Mouse (Mus musculus) layer of hippocampus, adult 2 months (tissue): ENCODE data around the gene Galk2. TPM values are rescaled to one million over a fixed set of nuclear protein-coding genes. Genes with fewer than 3 reads are reported as not detected.

Experiments used
- DNase-seq, 2 experiments: peaks; one replicate each; pipeline ENCODE4 v3.0.0; 2022; ENCODE audit warnings: low spot score in 2 of 2
- H3K27ac ChIP-seq: fragments of 200-600 bp; 2 replicates; pipeline ENCODE4 v1.8.1; 2022
- H3K4me3 ChIP-seq: fragments of 200-600 bp; 2 replicates; pipeline ENCODE4 v1.8.1; 2022; ENCODE audit warnings: mild to moderate bottlenecking
- CTCF ChIP-seq: fragments of 200-600 bp; conservative IDR thresholded peaks from 2 replicates; pipeline ENCODE4 v1.8.1; 2022; ENCODE audit warnings: antibody characterized with exemption, mild to moderate bottlenecking, moderate library complexity
- long read RNA-seq, 2 experiments: library from polyadenylated mRNA; stranded (forward); transcript quantifications; one replicate each; pipeline ENCODE4 v2.0.0; 2021; ENCODE audit warnings: borderline mapping rate in 2 of 2
- total RNA-seq, 2 experiments: library from RNA; stranded (reverse); gene quantifications; 2 replicates each; pipeline ENCODE4 v1.2.3; 2021

Galk2 gene
- 10 to 100 TPM; 25.8 to 26.0 TPM for total RNA-seq
- long read RNA-seq, experiment 1, transcript Galk2-201 (10 exons, 2,605 nt): major isoform, 5 of 14 reads
- long read RNA-seq, experiment 1, transcript Galk2-202 (10 exons, 1,928 nt): major isoform, 5 of 14 reads
- long read RNA-seq, experiment 1, partial matches to known transcripts: 2 of 14 reads
- long read RNA-seq, experiment 1, other reads (novel, unspliced or antisense): 2 of 14 reads
- long read RNA-seq, experiment 2, transcript Galk2-201 (10 exons, 2,605 nt): minor isoform, 6 of 27 reads
- long read RNA-seq, experiment 2, transcript Galk2-202 (10 exons, 1,928 nt): major isoform, 16 of 27 reads
- long read RNA-seq, experiment 2, partial matches to known transcripts: 0 of 27 reads
- long read RNA-seq, experiment 2, other reads (novel, unspliced or antisense): 5 of 27 reads

GRCm38 (mm10) chr2:125858521-125859280 lies at the start of gene Galk2, which contains the start of gene Cops2:
TSS of gene Galk2 (plus strand) at chr2:125859109.
TSS of gene Cops2 (minus strand) at chr2:125859139.
- peak within 1 kb of the TSS; percentile 95 for H3K27ac ChIP-seq
- DNase-seq: peak; percentile 94 to 96
- TF ChIP-seq CTCF: no peak

GRCm38 (mm10) chr2:125809551-125809950 lies 49.4 kb upstream of the Galk2 start:
- no peak overlapping the region for H3K4me3 ChIP-seq
- no peak for TF ChIP-seq CTCF
- H3K27ac ChIP-seq: peak overlapping the region; percentile 90
- peak; percentile 72 to 85 for DNase-seq

More at GRCm38 (mm10) chr2:125858521-125859280, at the start of gene Galk2, which contains the start of gene Cops2:
- H3K4me3 ChIP-seq: peak within 1 kb of the TSS; percentile 88

- TF ChIP-seq CTCF: no peak
- no peak overlapping the region for H3K4me3 ChIP-seq
- no peak for DNase-seq
- peak overlapping the region; percentile 90; the same call in 1 of the 2 replicates for H3K27ac ChIP-seq
Measured at GRCm38 (mm10) chr2:125811332-125811731, 47.6 kb upstream of the Galk2 start.

GRCm38 (mm10) chr2:125813972-125814595 lies 44.8 kb upstream of the Galk2 start:
- Histone ChIP-seq H3K27ac (no peak overlapping the region), H3K4me3 (no peak overlapping the region)
- DNase-seq: no peak
- TF ChIP-seq CTCF: no peak

- no peak for DNase-seq
Measured at GRCm38 (mm10) chr2:125820397-125820796, 38.5 kb upstream of the Galk2 start.

GRCm38 (mm10) chr2:125826201-125826600 lies 32.7 kb upstream of the Galk2 start:
- peak overlapping the region; percentile 46 for H3K27ac ChIP-seq
- no peak for TF ChIP-seq CTCF
- H3K4me3 ChIP-seq: no peak overlapping the region
- no peak for DNase-seq

More at GRCm38 (mm10) chr2:125820397-125820796, 38.5 kb upstream of the Galk2 start:
- Histone ChIP-seq H3K27ac (no peak overlapping the region), H3K4me3 (no peak overlapping the region)
- TF ChIP-seq CTCF: no peak

- DNase-seq: no peak
- TF ChIP-seq CTCF: no peak
- H3K4me3 ChIP-seq: no peak overlapping the region
- no peak overlapping the region for H3K27ac ChIP-seq
Measured at GRCm38 (mm10) chr2:125827898-125828297, 31.0 kb upstream of the Galk2 start.

GRCm38 (mm10) chr2:125829924-125830323 lies 29.0 kb upstream of the Galk2 start:
- Histone ChIP-seq H3K4me3 (no peak overlapping the region), H3K27ac (no peak overlapping the region)
- TF ChIP-seq CTCF: no peak
- DNase-seq: no peak

GRCm38 (mm10) chr2:125838091-125838490 lies 20.8 kb upstream of the Galk2 start:
- no peak overlapping the region for H3K27ac ChIP-seq
- no peak for DNase-seq
- no peak overlapping the region for H3K4me3 ChIP-seq
- TF ChIP-seq CTCF: no peak

GRCm38 (mm10) chr2:125838708-125839284 lies 20.1 kb upstream of the Galk2 start:
- H3K27ac ChIP-seq: no peak overlapping the region
- DNase-seq: no peak

GRCm38 (mm10) chr2:125851237-125851636 lies 7.7 kb upstream of the Galk2 start:
- DNase-seq: no peak
- Histone ChIP-seq H3K4me3 (no peak overlapping the region), H3K27ac (no peak overlapping the region)
- TF ChIP-seq CTCF: no peak

More at GRCm38 (mm10) chr2:125838708-125839284, 20.1 kb upstream of the Galk2 start:
- TF ChIP-seq CTCF: no peak
- no peak overlapping the region for H3K4me3 ChIP-seq

- DNase-seq: no peak
- H3K4me3 ChIP-seq: peak overlapping the region; percentile 88
- TF ChIP-seq CTCF: peak; percentile 53
- H3K27ac ChIP-seq: no peak overlapping the region
Measured at GRCm38 (mm10) chr2:125857707-125858106, 1.2 kb upstream of the Galk2 start.
